Mouse (Mus musculus) heart, embryonic 13.5 days (tissue): Measurements from ENCODE around the gene Rnft2. TPM values are rescaled to one million over a fixed set of nuclear protein-coding genes. Genes with fewer than 3 reads are reported as not detected.
A peak's percentile ranks its signal among the peaks of the same experiment; 100 is the strongest.

ENCODE experiments used
- ATAC-seq: fragments of 200-750 bp; cut with Nextera tagmentation; 2 replicates; pipeline ENCODE4 v1.8.0; 2017; ENCODE audit warnings: moderate TSS enrichment; ENCODE audit not compliant: insufficient number of reproducible peaks, low FRiP score, low TSS enrichment; ENCODE audit errors: extremely low read depth
- H3K27ac ChIP-seq: fragments of 300-500 bp; sonication (generic); replicated peaks from 2 replicates; pipeline ENCODE4 v1.5.1; 2015; ENCODE audit warnings: moderate library complexity, mild to moderate bottlenecking, inconsistent platforms
- H3K27me3 ChIP-seq: fragments of 300-500 bp; sonication (generic); replicated peaks from 2 replicates; pipeline ENCODE4 v1.6.1; 2015; ENCODE audit warnings: mild to moderate bottlenecking, inconsistent platforms
- H3K36me3 ChIP-seq: fragments of 300-500 bp; sonication (generic); 2 replicates; pipeline ENCODE4 v1.6.1; 2015; ENCODE audit warnings: mild to moderate bottlenecking, inconsistent platforms
- H3K4me1 ChIP-seq: fragments of 300-500 bp; sonication (generic); 2 replicates; pipeline ENCODE4 v1.6.1; 2015; ENCODE audit warnings: inconsistent platforms
- H3K4me2 ChIP-seq: fragments of 300-500 bp; sonication (generic); 2 replicates; pipeline ENCODE4 v1.6.1; 2015; ENCODE audit warnings: inconsistent platforms, mild to moderate bottlenecking, moderate library complexity
- H3K4me3 ChIP-seq: fragments of 300-500 bp; sonication (generic); 2 replicates; pipeline ENCODE4 v1.5.1; 2015; ENCODE audit warnings: moderate library complexity, mild to moderate bottlenecking, inconsistent platforms
- H3K9ac ChIP-seq: fragments of 300-500 bp; sonication (generic); 2 replicates; pipeline ENCODE4 v1.6.1; 2015; ENCODE audit warnings: inconsistent platforms, mild to moderate bottlenecking, moderate library complexity
- H3K9me3 ChIP-seq: fragments of 300-500 bp; sonication (generic); 2 replicates; pipeline ENCODE4 v1.6.1; 2016; ENCODE audit warnings: inconsistent platforms
- WGBS: fragments of 180-500 bp; shearing (Covaris S2); methylation state at CpG from one replicate; pipeline ENCODE4 v1.1.7; 2015; ENCODE audit warnings: mixed read lengths; 5-methylcytosine and 5-hydroxymethylcytosine counted together
- polyA plus RNA-seq: library from polyadenylated mRNA; unstranded; fragments of >200 nt; fragmentation: Nextera tagmentation; extraction: Ambion mirVana; gene quantifications from 2 replicates; pipeline ENCODE4 v1.2.1, GENCODE M21; 2015

Rnft2 gene
- 0.92 and 2.2 TPM in 2 replicates for polyA plus RNA-seq

DNA sequence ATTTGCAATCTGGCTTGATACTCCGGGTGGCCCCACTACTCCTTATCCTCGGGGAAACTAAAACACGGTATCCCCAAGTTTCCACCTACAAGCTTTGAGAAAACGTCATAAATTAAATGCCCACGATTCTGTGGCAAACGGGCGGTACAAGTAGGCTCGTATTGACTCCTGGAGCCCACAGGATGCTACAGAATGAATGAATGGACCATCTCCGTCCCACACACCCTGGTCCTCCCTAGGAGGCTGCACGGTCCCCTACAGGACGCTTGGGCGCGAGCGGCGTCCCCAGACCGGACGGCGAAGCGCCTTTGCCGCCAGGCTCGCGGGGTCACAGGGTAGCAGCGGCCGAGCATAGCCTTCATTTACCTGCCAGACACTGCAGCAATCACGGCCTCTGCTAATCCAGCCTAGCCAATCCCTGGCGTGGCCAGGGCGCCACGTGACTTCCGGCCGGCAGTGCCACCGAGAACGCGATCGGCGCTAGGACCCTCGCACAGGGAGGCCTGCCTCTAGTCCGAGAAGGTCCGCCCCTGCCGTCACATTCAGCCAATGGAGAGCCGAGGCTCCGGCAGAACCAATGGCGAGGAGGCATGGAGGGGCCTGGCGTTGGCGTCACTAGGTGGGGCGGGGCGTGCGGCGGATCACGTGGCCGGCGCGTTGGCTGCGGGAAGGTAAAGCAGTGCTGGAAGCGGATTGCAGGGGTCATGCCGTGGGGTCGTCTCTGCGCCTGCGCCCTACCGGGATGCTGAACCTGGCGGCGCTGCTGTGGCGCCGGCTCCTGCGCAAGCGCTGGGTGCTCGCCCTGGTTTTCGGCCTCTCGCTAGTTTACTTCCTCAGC lies at the start of gene Rnft2, which contains the start of gene 2410131K14Rik:
Gene Rnft2, minus strand, starts transcription at position 511 of the 838 bp plus-strand sequence.
Gene 2410131K14Rik, plus strand, starts transcription at position 622 of the 838 bp plus-strand sequence.
- peaks cover 19% of the 10 kb centered on the region for H3K36me3 ChIP-seq
- peak; percentile 99 for ATAC-seq
- H3K4me2 ChIP-seq = peak within 1 kb of the TSS; percentile 89
- no peaks in the 10 kb centered on the region for H3K9me3 ChIP-seq
- no peaks in the 10 kb centered on the region for H3K27me3 ChIP-seq
- under 1% methylated on average over 68 of the region's 68 CpGs for WGBS
- H3K9ac ChIP-seq = peak within 1 kb of the TSS; percentile 91
- H3K4me1 ChIP-seq = peaks cover 22% of the 10 kb centered on the region
- H3K4me3 ChIP-seq = peak within 1 kb of the TSS; percentile 76
- H3K27ac ChIP-seq = peak within 1 kb of the TSS; percentile 76

- H3K4me2 ChIP-seq = peak overlapping the region; percentile 65
- peak overlapping the region; percentile 61 for H3K9ac ChIP-seq
- H3K4me3 ChIP-seq = peak overlapping the region; percentile 38
- 25% methylated on average over 23 of the region's 23 CpGs for WGBS
- H3K4me1 ChIP-seq = peaks cover 63% of the 10 kb centered on the region
- peak; percentile 66; the same call in 1 of the 2 replicates for ATAC-seq
- no peaks in the 10 kb centered on the region for H3K9me3 ChIP-seq
- H3K27me3 ChIP-seq = no peaks in the 10 kb centered on the region; the same call in 1 of the 2 replicates
- H3K36me3 ChIP-seq = no peaks in the 10 kb centered on the region
- peak overlapping the region; percentile 83 for H3K27ac ChIP-seq
Observed at GRCm38 (mm10) chr5:118294086-118294864, 49.4 kb upstream of the Rnft2 start.

- WGBS = 43% methylated on average over 4 of the region's 4 CpGs
- Histone ChIP-seq H3K36me3 (no peaks in the 10 kb centered on the region), H3K9ac (no peak overlapping the region), H3K4me1 (peaks cover 60% of the 10 kb centered on the region), H3K27me3 (no peaks in the 10 kb centered on the region), H3K4me2 (no peak overlapping the region), H3K4me3 (no peak overlapping the region), H3K9me3 (no peaks in the 10 kb centered on the region), H3K27ac (no peak overlapping the region)
- ATAC-seq = no peak
Observed at GRCm38 (mm10) chr5:118292476-118292875, 47.6 kb upstream of the Rnft2 start.

DNA sequence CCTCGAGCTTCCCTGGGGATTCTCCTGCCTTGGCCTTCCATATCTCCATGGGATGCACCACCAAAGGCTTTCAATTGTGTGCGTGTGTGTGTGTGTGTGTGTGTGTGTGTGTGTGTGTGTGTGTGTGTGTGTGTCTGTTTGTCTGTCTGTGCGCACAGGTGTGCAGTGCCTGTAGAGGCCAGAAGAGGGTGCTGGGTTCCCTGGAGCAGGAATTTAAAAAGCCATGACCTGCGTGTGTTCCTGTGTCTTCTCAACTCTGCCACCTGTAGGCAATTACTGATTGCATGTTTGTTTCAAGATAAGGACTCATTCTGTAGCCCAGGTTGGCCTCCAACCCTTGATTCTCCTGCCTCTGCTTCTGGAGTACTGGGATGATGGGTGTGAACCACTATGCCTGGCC lies 46.5 kb upstream of the Rnft2 start:
- H3K4me3 ChIP-seq = no peak overlapping the region
- peaks cover 50% of the 10 kb centered on the region for H3K4me1 ChIP-seq
- H3K27ac ChIP-seq = no peak overlapping the region
- no peak for ATAC-seq
- H3K27me3 ChIP-seq = no peaks in the 10 kb centered on the region
- H3K9me3 ChIP-seq = no peaks in the 10 kb centered on the region
- WGBS = 87% methylated on average over 4 of the region's 4 CpGs
- H3K36me3 ChIP-seq = no peaks in the 10 kb centered on the region
- no peak overlapping the region for H3K9ac ChIP-seq
- no peak overlapping the region for H3K4me2 ChIP-seq

GRCm38 (mm10) chr5:118277741-118278495 lies 33.0 kb upstream of the Rnft2 start:
- WGBS = 64% methylated on average over 18 of the region's 18 CpGs

GRCm38 (mm10) chr5:118276711-118277110 lies 31.8 kb upstream of the Rnft2 start:
- no peak overlapping the region for H3K4me2 ChIP-seq
- 44% methylated on average over 8 of the region's 8 CpGs for WGBS

More at GRCm38 (mm10) chr5:118277741-118278495, 33.0 kb upstream of the Rnft2 start:
- ATAC-seq = no peak
- no peak overlapping the region for H3K4me2 ChIP-seq
- no peak overlapping the region for H3K9ac ChIP-seq
- no peak overlapping the region for H3K4me3 ChIP-seq
- H3K9me3 ChIP-seq = no peaks in the 10 kb centered on the region
- peaks cover 72% of the 10 kb centered on the region for H3K27me3 ChIP-seq
- peaks cover 31% of the 10 kb centered on the region for H3K4me1 ChIP-seq
- no peak overlapping the region for H3K27ac ChIP-seq
- H3K36me3 ChIP-seq = no peaks in the 10 kb centered on the region

GRCm38 (mm10) chr5:118276281-118276680 lies 31.4 kb upstream of the Rnft2 start:
- H3K36me3 ChIP-seq = no peaks in the 10 kb centered on the region
- ATAC-seq = no peak
- H3K9me3 ChIP-seq = no peaks in the 10 kb centered on the region
- peaks cover 88% of the 10 kb centered on the region for H3K27me3 ChIP-seq
- no peak overlapping the region for H3K9ac ChIP-seq
- H3K4me2 ChIP-seq = no peak overlapping the region
- H3K4me1 ChIP-seq = peaks cover 31% of the 10 kb centered on the region
- 65% methylated on average over 7 of the region's 7 CpGs for WGBS
- H3K4me3 ChIP-seq = no peak overlapping the region
- no peak overlapping the region for H3K27ac ChIP-seq

More at GRCm38 (mm10) chr5:118276711-118277110, 31.8 kb upstream of the Rnft2 start:
- Histone ChIP-seq H3K9ac (no peak overlapping the region), H3K36me3 (no peaks in the 10 kb centered on the region), H3K4me3 (no peak overlapping the region), H3K27me3 (peaks cover 84% of the 10 kb centered on the region), H3K27ac (no peak overlapping the region), H3K9me3 (no peaks in the 10 kb centered on the region), H3K4me1 (peaks cover 31% of the 10 kb centered on the region)
- ATAC-seq = no peak

DNA sequence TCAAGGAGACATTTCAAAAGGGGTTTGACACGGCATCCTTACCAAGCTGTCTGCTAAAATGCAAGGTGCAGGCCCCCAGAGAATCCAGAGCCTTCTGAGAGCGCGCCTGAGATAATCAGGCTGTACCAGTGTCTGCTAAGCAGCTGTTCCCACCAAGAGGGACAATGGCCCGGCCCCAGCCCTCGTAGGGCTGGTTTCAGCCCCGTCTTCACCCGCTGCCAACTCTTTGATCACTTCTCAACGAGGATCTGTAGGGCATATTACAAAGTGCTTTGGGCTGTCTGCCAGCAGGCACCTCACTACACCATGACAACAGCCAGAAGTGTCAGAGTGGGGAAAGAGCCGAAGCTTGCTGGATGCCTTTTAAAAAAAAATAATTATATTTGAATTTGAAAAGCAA lies 29.6 kb upstream of the Rnft2 start:
- peak; percentile 42; the same call in 1 of the 2 replicates for ATAC-seq
- H3K36me3 ChIP-seq = no peaks in the 10 kb centered on the region
- H3K27ac ChIP-seq = no peak overlapping the region
- peaks cover 31% of the 10 kb centered on the region for H3K4me1 ChIP-seq
- H3K4me2 ChIP-seq = peak overlapping the region; percentile 58
- peaks cover 90% of the 10 kb centered on the region for H3K27me3 ChIP-seq
- H3K9ac ChIP-seq = peak overlapping the region; percentile 19; the same call in 1 of the 2 replicates
- WGBS = 16% methylated on average over 9 of the region's 9 CpGs
- H3K4me3 ChIP-seq = peak overlapping the region; percentile 16
- no peaks in the 10 kb centered on the region for H3K9me3 ChIP-seq

GRCm38 (mm10) chr5:118273446-118273845 lies 28.5 kb upstream of the Rnft2 start:
- Histone ChIP-seq H3K4me1 (peaks cover 35% of the 10 kb centered on the region), H3K27ac (no peak overlapping the region), H3K9me3 (no peaks in the 10 kb centered on the region), H3K4me2 (no peak overlapping the region), H3K36me3 (no peaks in the 10 kb centered on the region), H3K27me3 (peaks cover 86% of the 10 kb centered on the region), H3K4me3 (no peak overlapping the region), H3K9ac (no peak overlapping the region)
- no peak for ATAC-seq
- 72% methylated on average over 7 of the region's 7 CpGs for whole genome bisulfite sequencing

DNA sequence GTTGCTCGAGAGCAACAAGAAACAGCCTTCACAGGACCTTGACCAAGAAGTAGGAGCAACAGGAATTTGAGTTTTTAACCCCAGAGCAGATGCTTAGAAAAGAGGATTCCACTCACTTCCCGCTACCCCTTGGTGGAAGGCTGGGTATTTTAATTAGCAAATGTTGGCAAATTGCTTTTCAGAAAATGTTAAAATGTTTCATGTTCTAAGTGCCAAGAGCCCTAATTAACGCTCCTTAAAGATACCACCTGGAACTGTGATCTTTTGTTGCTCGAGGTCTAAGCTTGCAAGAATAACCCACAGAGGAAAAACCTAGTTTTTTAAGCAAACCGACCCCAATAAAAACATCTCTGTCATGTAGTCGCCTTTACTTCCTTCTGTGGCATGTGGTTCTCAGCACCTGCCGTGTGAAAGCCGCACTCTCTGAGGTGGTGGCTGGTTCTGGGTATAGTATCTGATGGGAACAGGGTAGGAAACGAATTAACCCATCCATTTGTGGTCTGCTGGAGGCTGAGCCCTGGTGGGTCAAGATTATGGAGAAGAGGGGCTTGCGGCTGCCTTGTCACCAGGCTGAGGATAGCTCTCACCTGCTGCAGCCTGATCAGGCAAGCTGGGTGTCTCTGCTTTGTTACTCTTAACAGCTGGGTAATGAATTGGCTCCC lies 26.7 kb upstream of the Rnft2 start:
- Histone ChIP-seq H3K27me3 (peaks cover 86% of the 10 kb centered on the region), H3K4me1 (peaks cover 32% of the 10 kb centered on the region), H3K4me3 (no peak overlapping the region), H3K27ac (no peak overlapping the region), H3K36me3 (no peaks in the 10 kb centered on the region), H3K9ac (no peak overlapping the region), H3K4me2 (no peak overlapping the region), H3K9me3 (no peaks in the 10 kb centered on the region)
- 63% methylated on average over 10 of the region's 10 CpGs for WGBS
- ATAC-seq = no peak
